Mouse (Mus musculus): Measurements from ENCODE around the gene Wdr63. TPM values are rescaled to one million over a fixed set of nuclear protein-coding genes. Genes with fewer than 3 reads are reported as not detected.

Gene Wdr63
- polyA plus RNA-seq (2015; fragmentation: Nextera tagmentation; extraction: Ambion mirVana), result not detected in 2 replicates

DNA sequence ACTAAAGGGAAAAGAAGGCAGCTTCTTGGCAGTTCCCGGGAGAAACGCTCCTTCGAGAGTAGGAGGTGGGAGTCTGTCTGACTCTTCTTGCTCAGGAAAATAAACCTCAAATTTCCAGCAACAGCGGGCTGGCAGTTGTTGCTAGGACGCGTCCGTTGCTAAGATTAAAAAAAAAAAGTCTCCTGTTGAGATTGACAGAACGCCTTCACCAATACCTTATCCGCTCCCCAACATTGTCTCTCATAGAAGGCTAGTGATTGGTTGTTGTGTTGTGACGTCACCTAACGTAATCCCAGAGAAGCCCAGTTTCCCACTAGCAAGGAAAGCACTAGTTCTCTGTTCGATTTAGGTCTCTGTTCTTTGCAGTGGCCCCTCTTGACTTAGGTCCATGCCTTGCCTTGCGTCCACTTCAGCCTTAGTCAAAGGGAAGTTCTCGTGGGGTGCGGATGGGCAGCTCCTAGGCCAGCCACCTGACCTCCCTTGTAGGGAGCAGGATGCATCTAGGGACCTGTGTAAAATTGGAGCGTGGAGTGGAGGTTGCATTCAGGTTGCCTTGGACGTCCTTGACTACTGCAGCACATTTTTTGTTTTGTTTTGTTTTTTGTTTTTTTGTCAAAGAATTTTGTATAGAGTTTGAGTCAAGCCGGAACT, at the start of gene Wdr63:
Wdr63 (minus strand) TSS at position 210 of the 651 bp plus-strand sequence.
- Histone ChIP-seq H3K4me1 (peaks cover 5% of the 10 kb centered on the region; the same call in 1 of the 2 replicates), H3K27ac (replicated peaks) (no peak within 1 kb of the TSS), H3K36me3 (no peaks in the 10 kb centered on the region), H3K4me2 (peak within 1 kb of the TSS; percentile 89), H3K9ac (peak within 1 kb of the TSS; percentile 73), H3K4me3 (peak within 1 kb of the TSS; percentile 57), H3K27me3 (replicated peaks) (peaks cover 14% of the 10 kb centered on the region), H3K9me3 (peaks cover 14% of the 10 kb centered on the region)
- ATAC-seq (ENCODE audit: extremely low read depth, insufficient number of reproducible peaks, low FRiP score, low TSS enrichment), result peak; percentile 61; the same call in 1 of the 2 replicates
- WGBS, result 12% methylated on average over 18 of the region's 18 CpGs

DNA sequence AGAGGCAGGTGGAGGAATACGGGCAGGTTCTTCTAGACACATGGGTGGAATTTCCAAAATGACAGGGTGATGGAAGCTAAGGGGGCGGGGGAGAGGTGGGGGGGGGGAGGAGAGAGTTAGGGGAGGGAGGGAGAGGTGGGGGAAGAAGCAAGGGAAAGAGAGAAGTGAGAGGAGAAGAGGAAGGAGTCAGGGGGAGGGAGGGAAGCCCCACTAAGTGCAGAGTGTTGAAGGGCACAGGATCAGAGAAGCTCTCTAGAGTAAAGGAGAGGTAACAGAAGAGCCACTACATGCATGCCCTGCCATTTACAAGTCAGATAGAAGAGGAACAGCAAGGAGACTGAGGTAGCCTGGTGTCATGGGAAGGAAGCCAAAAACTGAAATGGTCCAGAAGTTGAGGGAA, 48.9 kb upstream of the Wdr63 start:
- Histone ChIP-seq H3K4me1 (peaks cover 12% of the 10 kb centered on the region), H3K9ac (no peak overlapping the region), H3K27me3 (replicated peaks) (peaks cover 9% of the 10 kb centered on the region), H3K27ac (replicated peaks) (no peak overlapping the region), H3K4me3 (no peak overlapping the region), H3K36me3 (no peaks in the 10 kb centered on the region), H3K4me2 (no peak overlapping the region), H3K9me3 (no peaks in the 10 kb centered on the region)
- no peak for ATAC-seq (ENCODE audit: extremely low read depth, insufficient number of reproducible peaks, low FRiP score, low TSS enrichment)
- WGBS, result 65% methylated on average over 2 of the region's 2 CpGs

- WGBS, result 58% methylated on average over 13 of the region's 13 CpGs
- Histone ChIP-seq H3K36me3 (no peaks in the 10 kb centered on the region), H3K4me3 (no peak overlapping the region), H3K27me3 (replicated peaks) (peaks cover 18% of the 10 kb centered on the region), H3K9me3 (no peaks in the 10 kb centered on the region), H3K27ac (replicated peaks) (no peak overlapping the region), H3K9ac (no peak overlapping the region), H3K4me1 (peaks cover 12% of the 10 kb centered on the region), H3K4me2 (no peak overlapping the region)
- ATAC-seq (ENCODE audit: extremely low read depth, insufficient number of reproducible peaks, low FRiP score, low TSS enrichment), result no peak
Observed at GRCm38 (mm10) chr3:146155628-146156576, 48.0 kb upstream of the Wdr63 start.

DNA sequence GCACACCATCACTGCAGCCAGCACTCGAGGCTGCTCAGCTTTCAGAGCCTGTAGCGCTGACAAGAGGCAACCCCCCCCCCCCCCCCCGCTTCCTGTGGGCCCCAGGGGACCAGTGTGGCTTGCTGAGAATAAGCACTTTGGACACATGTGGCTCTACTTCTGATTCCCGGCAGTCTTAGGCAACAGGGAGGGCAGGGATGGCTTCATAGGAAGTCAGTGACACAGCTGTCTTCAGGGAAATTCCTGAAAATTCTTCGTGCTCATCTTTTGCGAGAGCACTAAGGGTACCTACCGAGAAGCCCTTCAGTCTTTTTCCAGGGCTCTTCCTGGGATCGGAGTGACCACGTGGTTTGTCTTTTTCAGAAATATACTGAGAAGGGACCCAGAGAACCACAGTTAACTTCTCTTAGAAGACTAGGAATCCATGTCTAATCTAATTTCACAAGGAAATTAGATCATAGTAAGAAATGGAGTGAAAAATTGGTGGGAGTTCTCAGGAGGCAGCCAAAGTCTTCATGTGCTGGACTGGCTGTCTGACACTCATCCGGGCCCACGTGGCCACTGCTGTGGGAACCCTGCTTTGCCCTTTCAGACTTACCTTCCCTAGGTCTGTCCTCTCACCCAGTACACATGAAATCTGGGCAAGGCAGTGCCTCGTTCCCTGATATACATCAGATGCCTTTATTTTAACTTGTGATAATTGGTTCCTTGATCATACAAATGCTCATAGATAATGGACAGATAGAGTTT, 46.1 kb upstream of the Wdr63 start:
- Histone ChIP-seq H3K27me3 (replicated peaks) (peaks cover 29% of the 10 kb centered on the region), H3K4me2 (peak overlapping the region; percentile 27; the same call in 1 of the 2 replicates), H3K4me3 (no peak overlapping the region), H3K9me3 (no peaks in the 10 kb centered on the region), H3K27ac (replicated peaks) (no peak overlapping the region), H3K36me3 (no peaks in the 10 kb centered on the region), H3K9ac (no peak overlapping the region), H3K4me1 (peaks cover 24% of the 10 kb centered on the region)
- WGBS, result 30% methylated on average over 12 of the region's 12 CpGs
- no peak for ATAC-seq (ENCODE audit: extremely low read depth, insufficient number of reproducible peaks, low FRiP score, low TSS enrichment)

DNA sequence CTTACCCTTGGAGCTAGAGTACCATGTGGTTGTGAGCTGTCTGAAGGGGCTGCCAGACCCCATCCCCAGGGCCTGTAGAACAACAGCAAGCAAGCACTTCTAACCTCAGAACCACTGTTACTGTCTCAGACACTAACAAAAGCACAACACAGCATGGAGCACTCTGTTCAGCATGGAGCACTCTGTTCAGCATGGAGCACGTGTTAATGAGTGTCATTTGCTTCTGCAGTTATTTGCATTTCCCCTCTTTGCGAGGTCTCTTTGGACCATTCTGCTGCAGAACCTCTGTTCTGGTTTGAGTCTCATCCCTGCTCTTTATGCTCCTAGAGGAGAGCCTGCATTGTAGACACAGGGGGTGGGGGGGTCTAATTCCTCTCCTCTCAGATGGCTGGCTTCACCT, 45.0 kb upstream of the Wdr63 start:
- Histone ChIP-seq H3K27ac (replicated peaks) (no peak overlapping the region), H3K27me3 (replicated peaks) (peaks cover 29% of the 10 kb centered on the region), H3K9ac (no peak overlapping the region), H3K36me3 (no peaks in the 10 kb centered on the region), H3K4me3 (no peak overlapping the region), H3K9me3 (no peaks in the 10 kb centered on the region), H3K4me2 (no peak overlapping the region), H3K4me1 (peaks cover 24% of the 10 kb centered on the region)
- 77% methylated on average over 2 of the region's 2 CpGs for WGBS
- no peak for ATAC-seq (ENCODE audit: extremely low read depth, insufficient number of reproducible peaks, low FRiP score, low TSS enrichment)

DNA sequence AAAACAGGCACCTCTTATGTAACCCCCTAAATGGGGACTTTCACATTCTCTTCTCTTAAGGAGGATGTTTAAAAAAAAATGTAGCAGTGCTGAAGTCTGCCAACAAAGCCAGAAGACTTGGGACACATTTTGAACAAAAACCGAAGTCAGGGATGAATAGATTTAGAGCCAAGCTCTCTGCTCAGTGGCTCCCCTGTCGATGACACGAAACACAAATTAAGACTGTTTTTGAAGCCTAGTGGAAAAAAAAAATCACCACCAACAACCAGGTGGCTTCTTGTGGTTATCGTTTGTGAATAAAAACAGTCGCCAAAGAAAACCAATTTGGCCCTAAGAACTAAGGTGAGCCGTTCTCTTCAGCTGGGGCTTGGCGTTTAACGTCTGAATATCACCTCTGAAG, 44.4 kb upstream of the Wdr63 start:
- Histone ChIP-seq H3K4me2 (no peak overlapping the region), H3K27me3 (replicated peaks) (peaks cover 29% of the 10 kb centered on the region), H3K9me3 (no peaks in the 10 kb centered on the region), H3K4me1 (peaks cover 24% of the 10 kb centered on the region), H3K36me3 (no peaks in the 10 kb centered on the region), H3K9ac (no peak overlapping the region), H3K27ac (replicated peaks) (no peak overlapping the region), H3K4me3 (no peak overlapping the region)
- no peak for ATAC-seq (ENCODE audit: extremely low read depth, insufficient number of reproducible peaks, low FRiP score, low TSS enrichment)
- 84% methylated on average over 8 of the region's 8 CpGs for WGBS

- Histone ChIP-seq H3K4me1 (peaks cover 24% of the 10 kb centered on the region), H3K9me3 (no peaks in the 10 kb centered on the region), H3K4me2 (no peak overlapping the region), H3K36me3 (no peaks in the 10 kb centered on the region), H3K27ac (replicated peaks) (no peak overlapping the region), H3K9ac (no peak overlapping the region), H3K4me3 (no peak overlapping the region), H3K27me3 (replicated peaks) (peaks cover 29% of the 10 kb centered on the region)
- 82% methylated on average over 8 of the region's 8 CpGs for WGBS
- ATAC-seq (ENCODE audit: extremely low read depth, insufficient number of reproducible peaks, low FRiP score, low TSS enrichment), result no peak
Observed at GRCm38 (mm10) chr3:146151755-146152154, 43.8 kb upstream of the Wdr63 start.

GRCm38 (mm10) chr3:146151328-146151727, 43.4 kb upstream of the Wdr63 start:
- H3K27me3 ChIP-seq (replicated peaks), result peaks cover 29% of the 10 kb centered on the region
- H3K9ac ChIP-seq, result no peak overlapping the region
- ATAC-seq (ENCODE audit: extremely low read depth, insufficient number of reproducible peaks, low FRiP score, low TSS enrichment), result no peak
- peaks cover 21% of the 10 kb centered on the region for H3K4me1 ChIP-seq
- H3K27ac ChIP-seq (replicated peaks), result no peak overlapping the region
- H3K9me3 ChIP-seq, result no peaks in the 10 kb centered on the region
- H3K4me3 ChIP-seq, result no peak overlapping the region
- 91% methylated on average over 10 of the region's 10 CpGs for WGBS
- H3K4me2 ChIP-seq, result no peak overlapping the region
- H3K36me3 ChIP-seq, result no peaks in the 10 kb centered on the region

DNA sequence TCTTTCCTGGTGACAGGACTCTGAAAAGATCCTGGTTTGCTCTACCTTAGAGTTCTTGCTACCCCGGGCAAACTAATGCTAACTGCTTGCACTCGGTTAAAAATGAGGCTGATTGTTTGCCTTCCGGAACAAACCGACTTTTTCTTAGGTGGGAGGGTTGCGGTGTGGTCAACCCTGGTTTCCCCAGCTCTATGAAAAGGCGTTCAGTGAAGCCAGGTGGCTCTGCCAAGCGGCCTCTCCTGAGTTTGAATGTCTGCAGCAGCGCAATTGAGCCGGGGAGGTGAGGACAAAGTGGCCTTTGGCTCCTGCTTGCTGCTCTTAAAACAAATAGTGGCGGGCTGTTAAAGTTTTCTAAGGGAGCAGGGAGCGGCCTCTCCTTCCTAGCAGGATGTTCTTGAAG, 42.6 kb upstream of the Wdr63 start:
- Histone ChIP-seq H3K9ac (peak overlapping the region; percentile 79), H3K27ac (replicated peaks) (no peak overlapping the region), H3K27me3 (replicated peaks) (peaks cover 29% of the 10 kb centered on the region), H3K36me3 (no peaks in the 10 kb centered on the region), H3K4me3 (peak overlapping the region; percentile 59), H3K9me3 (no peaks in the 10 kb centered on the region), H3K4me2 (peak overlapping the region; percentile 98), H3K4me1 (peaks cover 21% of the 10 kb centered on the region)
- 36% methylated on average over 11 of the region's 11 CpGs for whole genome bisulfite sequencing
- no peak for ATAC-seq (ENCODE audit: extremely low read depth, insufficient number of reproducible peaks, low FRiP score, low TSS enrichment)

DNA sequence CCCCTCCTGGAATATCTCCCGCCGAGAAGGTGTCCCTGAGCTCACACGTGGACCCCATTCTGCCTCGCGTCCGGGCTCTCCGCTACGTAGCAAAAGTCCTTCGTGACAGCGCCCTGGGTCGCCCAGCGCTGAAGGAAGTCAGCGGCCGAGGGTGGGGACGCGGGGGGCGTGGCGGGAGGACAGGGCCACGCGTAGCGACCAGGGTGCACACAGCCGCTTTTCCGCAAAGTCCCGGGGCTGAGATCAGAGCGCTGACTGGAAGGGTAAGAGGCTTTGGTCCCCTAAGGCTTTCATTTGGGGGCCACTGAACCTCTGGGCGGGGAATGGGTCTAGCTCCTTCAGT, 42.1 kb upstream of the Wdr63 start:
- ATAC-seq (ENCODE audit: extremely low read depth, insufficient number of reproducible peaks, low FRiP score, low TSS enrichment), result no peak
- Histone ChIP-seq H3K4me1 (peaks cover 21% of the 10 kb centered on the region), H3K36me3 (no peaks in the 10 kb centered on the region), H3K27ac (replicated peaks) (no peak overlapping the region), H3K27me3 (replicated peaks) (peaks cover 29% of the 10 kb centered on the region), H3K4me2 (peak overlapping the region; percentile 98), H3K4me3 (peak overlapping the region; percentile 59), H3K9me3 (no peaks in the 10 kb centered on the region), H3K9ac (peak overlapping the region; percentile 79)
- under 1% methylated on average over 26 of the region's 26 CpGs for WGBS

Data from heart, embryonic 13.5 days (tissue).